Mouse (Mus musculus) hindbrain, embryonic 16.5 days (tissue): ENCODE results near the gene Cript. TPM values are rescaled to one million over a fixed set of nuclear protein-coding genes. Genes with fewer than 3 reads are reported as not detected.

Source experiments
- ATAC-seq: fragments of 200-750 bp; cut with Nextera tagmentation; 2 replicates; pipeline ENCODE4 v1.8.0; 2017; ENCODE audit warnings: moderate TSS enrichment, moderate library complexity
- H3K27ac ChIP-seq: fragments of 300-500 bp; sonication (generic); 2 replicates; pipeline ENCODE4 v1.5.1; 2014; ENCODE audit warnings: low read depth, mild to moderate bottlenecking, control low read depth, low read length, moderate library complexity
- H3K27me3 ChIP-seq: fragments of 300-500 bp; sonication (generic); replicated peaks from 2 replicates; pipeline ENCODE4 v1.6.1; 2014; ENCODE audit warnings: low read length; ENCODE audit not compliant: control insufficient read depth, insufficient read depth
- H3K36me3 ChIP-seq: fragments of 300-500 bp; sonication (generic); 2 replicates; pipeline ENCODE4 v1.6.1; 2014; ENCODE audit warnings: mild to moderate bottlenecking, low read length, moderate library complexity, mixed read lengths; ENCODE audit not compliant: control insufficient read depth, insufficient read depth
- H3K4me1 ChIP-seq: fragments of 300-500 bp; sonication (generic); 2 replicates; pipeline ENCODE4 v1.6.1; 2014; ENCODE audit warnings: low read depth, low read length; ENCODE audit not compliant: control insufficient read depth, insufficient read depth
- H3K4me2 ChIP-seq: fragments of 300-500 bp; sonication (generic); 2 replicates; pipeline ENCODE4 v1.6.1; 2014; ENCODE audit warnings: mild to moderate bottlenecking, low read length, control low read depth, moderate library complexity
- H3K4me3 ChIP-seq: fragments of 300-500 bp; sonication (generic); 2 replicates; pipeline ENCODE4 v1.5.1; 2014; ENCODE audit warnings: mild to moderate bottlenecking, low read length, control low read depth, moderate library complexity
- H3K9ac ChIP-seq: fragments of 300-500 bp; sonication (generic); 2 replicates; pipeline ENCODE4 v1.6.1; 2014; ENCODE audit warnings: low read depth, mild to moderate bottlenecking, control low read depth, low read length, moderate library complexity
- H3K9me3 ChIP-seq: fragments of 300-500 bp; sonication (generic); 2 replicates; pipeline ENCODE4 v1.6.1; 2014; ENCODE audit warnings: mild to moderate bottlenecking, low read length, moderate library complexity; ENCODE audit not compliant: control insufficient read depth
- WGBS: fragments of 180-500 bp; shearing (Covaris S2); extraction: QIAGEN DNeasy Blood & Tissue Kit; methylation state at CpG from one replicate; pipeline ENCODE4 v1.1.7; 2014; 5-methylcytosine and 5-hydroxymethylcytosine counted together
- polyA plus RNA-seq: library from polyadenylated mRNA; unstranded; fragments of >200 nt; fragmentation: Nextera tagmentation; extraction: Ambion mirVana; gene quantifications from 2 replicates; pipeline ENCODE4 v1.2.1, GENCODE M21; 2015

Cript gene
- polyA plus RNA-seq, 1 experiment from 2014 or later, result 203 TPM

DNA sequence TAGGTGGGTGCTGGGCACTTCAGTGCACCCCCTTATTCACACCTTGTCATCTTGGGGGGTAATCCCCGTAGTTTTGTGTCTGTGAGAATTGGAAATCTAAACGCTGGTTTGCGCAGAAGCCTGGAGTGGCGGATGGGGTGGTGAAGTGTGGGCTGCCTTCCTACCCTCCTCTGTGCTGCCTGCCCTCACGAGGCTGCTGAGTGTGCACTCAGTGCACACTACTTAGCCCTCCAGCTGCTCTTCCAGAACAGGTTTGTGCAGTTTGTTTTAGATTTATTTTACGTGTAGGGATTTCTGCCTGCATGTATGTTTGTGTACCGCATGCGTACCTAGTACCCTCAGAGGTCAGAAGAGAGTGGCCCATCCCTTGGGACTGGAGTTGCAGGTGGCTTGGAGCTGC is 34.0 kb upstream of the Cript start:
- Histone ChIP-seq H3K4me3 (no peak overlapping the region), H3K27me3 (no peaks in the 10 kb centered on the region), H3K27ac (no peak overlapping the region), H3K9me3 (no peaks in the 10 kb centered on the region), H3K4me2 (no peak overlapping the region), H3K4me1 (peaks cover 10% of the 10 kb centered on the region), H3K9ac (no peak overlapping the region), H3K36me3 (no peaks in the 10 kb centered on the region)
- 95% methylated on average over 8 of the region's 8 CpGs for WGBS
- ATAC-seq, result no peak

DNA sequence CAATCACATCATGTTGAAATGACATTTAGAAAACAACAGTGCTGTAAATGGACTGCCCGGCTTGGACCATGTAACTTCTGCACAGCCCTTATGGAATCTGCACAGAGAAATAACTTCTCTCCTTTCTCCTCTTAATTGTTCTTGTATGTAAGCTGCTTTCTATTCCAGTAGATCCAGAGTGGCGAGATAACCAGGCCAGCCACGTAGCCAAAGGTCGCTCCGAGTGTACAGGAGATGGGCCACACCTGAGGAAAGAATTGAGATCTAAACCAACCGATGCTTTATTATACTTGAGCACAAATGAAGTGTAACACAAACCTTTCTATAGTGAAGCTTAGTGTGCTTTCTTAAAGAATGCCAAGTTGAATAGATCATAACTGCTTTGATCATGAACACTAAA is 28.0 kb upstream of the Cript start:
- no peaks in the 10 kb centered on the region for H3K9me3 ChIP-seq
- WGBS, result 94% methylated on average over 6 of the region's 6 CpGs
- H3K9ac ChIP-seq, result no peak overlapping the region
- H3K36me3 ChIP-seq, result peaks cover 5% of the 10 kb centered on the region
- no peaks in the 10 kb centered on the region for H3K27me3 ChIP-seq
- no peak overlapping the region for H3K4me3 ChIP-seq
- ATAC-seq, result no peak
- no peaks in the 10 kb centered on the region for H3K4me1 ChIP-seq
- no peak overlapping the region for H3K27ac ChIP-seq
- H3K4me2 ChIP-seq, result no peak overlapping the region

DNA sequence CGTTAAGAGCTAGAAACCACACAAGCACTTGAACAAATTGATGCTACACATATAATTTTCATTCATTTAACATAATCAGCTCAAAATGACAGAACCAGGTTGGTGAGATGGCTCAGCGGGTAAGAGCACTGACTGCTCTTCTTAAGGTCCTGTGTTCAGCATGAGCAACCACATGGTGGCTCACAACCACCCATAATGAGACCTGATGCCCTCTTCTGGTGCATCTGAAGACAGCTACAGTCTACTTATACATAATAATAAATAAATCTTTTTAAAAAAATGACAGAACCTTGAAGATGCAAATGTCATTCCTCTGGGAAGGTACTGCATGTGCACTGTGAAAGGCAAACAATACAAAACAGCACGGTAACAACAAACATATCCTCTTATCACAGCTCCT is 16.4 kb upstream of the Cript start:
- Histone ChIP-seq H3K36me3 (peaks cover 6% of the 10 kb centered on the region), H3K4me1 (no peaks in the 10 kb centered on the region), H3K4me3 (no peak overlapping the region), H3K27me3 (no peaks in the 10 kb centered on the region), H3K27ac (no peak overlapping the region), H3K9ac (no peak overlapping the region), H3K4me2 (no peak overlapping the region), H3K9me3 (no peaks in the 10 kb centered on the region)
- WGBS, result 88% methylated on average over 3 of the region's 3 CpGs
- no peak for ATAC-seq

DNA sequence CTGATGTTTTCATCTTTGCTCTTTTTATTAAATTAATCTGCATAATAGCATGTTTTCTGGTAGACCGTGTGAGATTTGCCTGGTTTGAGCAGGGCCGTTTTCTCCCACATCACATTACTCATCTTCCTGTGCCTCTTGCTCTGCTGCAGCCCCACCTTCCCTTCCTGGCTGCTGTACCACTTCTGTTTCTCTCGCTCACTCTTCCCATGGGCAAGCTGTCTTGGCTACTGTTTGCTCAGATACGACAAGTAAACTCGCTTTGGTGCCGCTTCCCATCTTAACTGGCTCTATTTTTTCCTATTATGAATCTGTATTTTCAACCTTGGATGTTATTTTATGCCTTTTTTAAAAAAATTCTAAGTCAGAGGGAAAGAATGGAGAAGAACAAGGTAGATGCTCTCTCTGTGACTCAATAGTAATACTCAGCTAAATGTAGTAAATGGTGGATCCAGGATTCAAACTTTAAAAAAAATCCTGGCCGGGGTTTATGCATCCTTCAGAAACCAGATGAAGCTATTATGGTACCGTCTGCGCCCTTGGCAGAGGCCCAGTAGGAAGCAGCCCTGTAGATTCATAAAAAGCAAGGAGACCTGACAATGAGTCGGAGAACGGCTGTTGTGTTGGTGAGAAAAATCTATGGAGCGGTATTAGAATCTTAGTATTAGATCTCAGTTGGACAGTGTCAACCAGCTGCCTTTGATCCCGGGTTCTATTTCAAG is 13.9 kb upstream of the Cript start:
- WGBS, result 71% methylated on average over 13 of the region's 13 CpGs
- Histone ChIP-seq H3K4me1 (no peaks in the 10 kb centered on the region), H3K27ac (no peak overlapping the region), H3K9ac (no peak overlapping the region), H3K36me3 (peaks cover 9% of the 10 kb centered on the region), H3K4me2 (0 out of 2 replicates have a peak overlapping the region, but pooled peaks have one; percentile 5), H3K9me3 (no peaks in the 10 kb centered on the region), H3K4me3 (no peak overlapping the region), H3K27me3 (no peaks in the 10 kb centered on the region)
- ATAC-seq, result no peak

DNA sequence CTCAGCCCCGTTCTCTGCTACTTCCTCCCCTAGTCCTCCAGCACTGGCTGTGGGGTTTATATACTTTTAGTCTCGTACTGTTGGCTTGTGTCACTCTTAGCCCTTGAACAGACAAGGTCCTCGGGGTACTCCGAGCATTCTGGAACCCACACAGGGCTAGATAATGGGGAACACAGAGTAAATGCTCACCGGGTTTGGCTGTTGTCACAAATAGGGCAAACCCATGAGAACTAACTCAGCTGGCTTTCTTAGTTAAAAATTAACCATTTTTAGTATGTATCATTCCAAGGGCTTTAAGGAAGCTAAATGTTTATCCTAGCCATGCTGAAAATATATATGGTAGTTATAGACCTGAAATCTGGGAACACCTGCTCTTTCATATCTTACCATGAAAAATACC is 5.7 kb upstream of the Cript start:
- no peak overlapping the region for H3K27ac ChIP-seq
- no peak overlapping the region for H3K4me2 ChIP-seq
- H3K9me3 ChIP-seq, result no peaks in the 10 kb centered on the region
- no peaks in the 10 kb centered on the region for H3K27me3 ChIP-seq
- 94% methylated on average over 5 of the region's 5 CpGs for WGBS
- H3K4me3 ChIP-seq, result no peak overlapping the region
- ATAC-seq, result no peak
- peaks cover 7% of the 10 kb centered on the region; the same call in 1 of the 2 replicates for H3K36me3 ChIP-seq
- H3K9ac ChIP-seq, result no peak overlapping the region
- H3K4me1 ChIP-seq, result peaks cover 6% of the 10 kb centered on the region

DNA sequence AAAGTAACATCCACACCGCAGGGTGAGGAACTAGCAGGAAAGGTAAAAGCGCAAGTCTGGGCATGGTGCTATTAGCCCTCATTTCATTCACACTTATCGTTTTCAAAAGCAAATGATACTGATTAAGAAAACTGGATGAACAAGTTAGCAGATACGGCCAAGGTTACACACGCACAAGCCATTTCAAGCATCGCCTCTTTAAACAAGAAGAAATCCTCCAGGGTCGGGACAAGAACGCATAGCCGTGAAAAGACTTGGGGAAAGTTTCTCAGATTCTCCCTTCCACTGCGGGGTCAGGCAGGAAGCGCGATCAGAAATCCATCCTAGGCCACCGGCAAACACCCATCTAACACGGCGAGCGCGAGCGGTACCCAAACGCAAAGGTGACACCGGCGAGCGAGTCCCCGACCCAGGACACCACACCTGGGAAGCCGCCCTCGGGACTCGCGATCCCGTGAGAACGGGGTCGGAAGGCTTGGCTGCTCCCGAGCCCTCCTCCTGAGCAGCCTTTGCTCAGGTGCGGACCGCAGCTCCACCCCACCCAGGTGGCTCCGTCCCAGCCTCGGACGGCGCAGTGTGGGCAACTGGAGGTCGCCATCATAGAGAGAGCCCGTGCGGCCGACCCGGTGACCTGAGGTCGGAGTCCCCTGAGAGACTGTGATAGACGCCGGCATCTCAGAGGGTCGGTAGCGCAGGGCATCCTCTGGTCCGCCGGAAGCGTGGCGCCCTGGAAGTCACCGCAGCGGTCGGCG is 683 bp upstream of the Cript start:
- Histone ChIP-seq H3K4me3 (peak overlapping the region; percentile 79), H3K4me2 (peak overlapping the region; percentile 91), H3K9ac (peak overlapping the region; percentile 74), H3K36me3 (peaks cover under 1% of the 10 kb centered on the region), H3K9me3 (no peaks in the 10 kb centered on the region), H3K27ac (no peak overlapping the region), H3K4me1 (peaks cover 16% of the 10 kb centered on the region), H3K27me3 (no peaks in the 10 kb centered on the region)
- WGBS, result under 1% methylated on average over 49 of the region's 55 CpGs
- peak; percentile 76 for ATAC-seq

DNA sequence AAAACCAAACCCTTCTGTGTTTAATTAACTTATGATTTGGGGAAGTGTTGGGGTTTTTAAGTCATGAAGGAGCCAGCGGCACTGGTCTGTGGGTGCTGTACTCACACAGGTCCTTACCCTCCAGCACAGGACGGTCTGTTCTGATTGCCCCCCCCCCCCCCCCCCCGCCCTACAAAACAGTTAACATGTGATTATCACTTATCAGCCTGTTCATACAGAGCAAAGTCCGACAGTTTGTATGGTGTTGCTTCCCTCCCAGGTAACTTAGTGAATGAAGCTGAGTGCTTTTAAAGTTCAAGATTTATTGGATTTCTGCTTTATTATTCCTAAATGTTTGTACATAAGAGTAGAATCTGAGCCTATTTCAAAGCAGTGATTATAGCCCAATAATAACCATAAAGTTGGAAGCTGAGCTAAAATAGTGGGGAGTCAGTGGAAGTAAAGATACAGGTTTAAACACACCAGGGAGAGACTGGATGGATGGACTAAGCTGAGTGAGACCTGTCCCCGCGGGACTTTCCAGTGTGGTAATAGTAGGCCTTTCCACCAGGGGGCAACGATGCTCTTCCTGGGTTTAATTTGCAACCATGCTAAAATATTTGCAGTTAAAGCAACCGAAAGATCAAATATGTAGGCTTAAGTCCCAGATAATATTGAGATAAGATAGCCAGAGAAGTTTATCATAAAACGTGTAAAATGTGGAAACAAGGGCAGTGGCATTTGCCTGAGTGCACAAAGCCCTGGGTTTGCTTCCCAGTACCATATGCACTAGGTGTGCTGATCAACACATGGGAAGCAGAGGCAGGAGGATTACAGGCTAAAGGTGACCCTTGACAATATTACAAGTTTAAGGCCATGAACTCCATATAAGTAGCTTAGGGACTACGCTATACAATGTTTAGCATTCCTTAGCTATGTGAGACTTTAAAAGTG is 11.1 kb downstream of the Cript start:
- Histone ChIP-seq H3K27me3 (no peaks in the 10 kb centered on the region), H3K4me2 (no peak overlapping the region), H3K36me3 (peaks cover 10% of the 10 kb centered on the region), H3K4me3 (no peak overlapping the region), H3K4me1 (no peaks in the 10 kb centered on the region), H3K9ac (no peak overlapping the region), H3K27ac (no peak overlapping the region), H3K9me3 (no peaks in the 10 kb centered on the region)
- 60% methylated on average over 9 of the region's 10 CpGs for WGBS
- no peak for ATAC-seq

DNA sequence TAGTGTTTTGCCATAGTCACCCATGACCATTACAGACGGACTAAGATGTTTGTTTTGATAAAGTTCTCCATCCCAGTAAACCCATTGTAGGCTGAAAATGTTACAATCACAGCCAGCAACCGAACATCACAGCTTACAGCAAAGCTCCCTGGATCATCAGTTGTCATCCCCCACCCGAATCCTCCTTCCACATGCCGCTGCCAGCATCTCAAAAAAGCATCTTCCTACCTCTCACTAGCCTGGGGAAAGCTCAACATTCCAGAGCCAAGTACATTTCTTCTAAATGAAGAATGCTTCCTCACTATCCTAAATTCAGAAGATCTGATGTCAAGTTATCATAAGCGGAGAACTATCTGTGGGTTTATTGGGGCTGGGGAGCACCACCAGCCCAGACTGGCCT is 13.1 kb downstream of the Cript start:
- H3K4me2 ChIP-seq, result no peak overlapping the region
- H3K9me3 ChIP-seq, result no peaks in the 10 kb centered on the region
- no peak overlapping the region for H3K4me3 ChIP-seq
- WGBS, result 89% methylated on average over 5 of the region's 5 CpGs
- no peaks in the 10 kb centered on the region for H3K4me1 ChIP-seq
- no peak overlapping the region for H3K27ac ChIP-seq
- H3K27me3 ChIP-seq, result no peaks in the 10 kb centered on the region
- ATAC-seq, result no peak
- no peak overlapping the region for H3K9ac ChIP-seq
- peaks cover 6% of the 10 kb centered on the region for H3K36me3 ChIP-seq

DNA sequence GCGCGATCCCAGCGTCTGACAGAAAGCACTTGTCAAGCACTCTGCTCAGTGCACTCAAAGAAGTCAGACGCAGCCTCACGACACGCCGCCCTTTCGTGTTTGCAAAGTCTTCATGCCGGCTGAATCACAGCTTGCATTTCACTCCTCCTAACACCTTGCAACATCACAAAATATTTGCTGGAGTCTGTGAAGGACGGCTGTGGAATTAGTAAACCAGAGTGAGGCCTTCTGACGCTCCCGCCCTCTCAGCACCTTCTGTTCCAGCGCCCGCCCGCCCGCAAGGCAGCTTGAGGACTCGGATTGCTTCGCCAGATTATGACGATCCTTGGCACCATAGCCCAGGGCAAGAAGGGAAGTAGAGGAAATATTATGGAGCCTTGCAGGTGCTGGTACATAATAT is 16.4 kb downstream of the Cript start:
- WGBS, result 71% methylated on average over 19 of the region's 19 CpGs
- Histone ChIP-seq H3K9me3 (no peaks in the 10 kb centered on the region), H3K36me3 (no peaks in the 10 kb centered on the region), H3K4me3 (no peak overlapping the region), H3K4me1 (no peaks in the 10 kb centered on the region), H3K4me2 (no peak overlapping the region), H3K9ac (no peak overlapping the region), H3K27ac (no peak overlapping the region), H3K27me3 (no peaks in the 10 kb centered on the region)
- ATAC-seq, result no peak
